Mouse (Mus musculus): ENCODE results near the gene Spn. TPM values are rescaled to one million over a fixed set of nuclear protein-coding genes. Genes with fewer than 3 reads are reported as not detected.

Gene Spn
- polyA plus RNA-seq, 1 experiment from 2014 or later, result 0.36 TPM

DNA sequence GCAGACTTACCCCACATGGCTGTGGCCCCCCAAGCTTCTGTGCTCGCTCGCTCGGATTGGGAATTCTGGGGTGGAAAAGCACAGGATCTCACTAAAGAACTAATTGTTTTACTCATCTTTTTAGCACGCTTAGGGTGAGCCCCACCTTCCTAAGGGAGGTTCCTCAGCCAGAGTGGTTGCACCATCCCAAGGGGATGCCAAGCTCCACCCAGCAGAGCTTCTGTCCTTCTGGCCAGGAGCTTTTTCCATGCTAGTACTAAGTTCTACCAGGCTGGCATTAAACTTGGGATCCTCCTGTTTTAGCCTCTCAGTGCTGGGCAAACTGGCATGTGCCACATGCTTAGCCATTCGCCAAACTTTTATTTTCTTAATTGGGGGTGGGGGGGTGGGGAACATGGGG is 24.9 kb upstream of the Spn start:
- no peak overlapping the region for H3K9ac ChIP-seq
- H3K4me2 ChIP-seq (replicated peaks), result no peak overlapping the region
- H3K9me3 ChIP-seq, result no peaks in the 10 kb centered on the region
- H3K4me1 ChIP-seq (replicated peaks), result no peaks in the 10 kb centered on the region
- H3K27me3 ChIP-seq (replicated peaks), result no peaks in the 10 kb centered on the region
- H3K27ac ChIP-seq, result no peak overlapping the region
- 92% methylated on average over 5 of the region's 5 CpGs for WGBS
- H3K4me3 ChIP-seq (replicated peaks), result no peak overlapping the region
- no peak for ATAC-seq
- no peaks in the 10 kb centered on the region for H3K36me3 ChIP-seq

DNA sequence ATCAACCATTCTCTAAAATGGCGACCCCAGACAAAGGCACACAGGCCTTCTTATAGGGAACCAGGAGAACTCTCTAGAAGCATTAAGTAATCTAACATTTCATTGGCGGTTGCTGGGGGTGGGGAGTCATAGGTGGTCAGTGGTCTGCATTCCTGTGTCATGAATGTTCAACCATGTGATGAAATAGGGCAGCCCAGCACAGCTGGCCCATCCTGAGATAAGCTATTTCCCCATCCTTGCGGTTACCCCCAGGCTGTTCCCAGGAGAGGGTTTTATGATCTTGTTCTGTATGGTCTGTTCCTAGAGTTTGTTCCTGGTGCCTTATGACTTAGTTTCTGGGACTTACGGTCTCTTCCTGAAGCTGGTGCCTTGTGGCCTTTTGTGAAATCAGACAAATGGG is 19.9 kb upstream of the Spn start:
- Histone ChIP-seq H3K4me1 (replicated peaks) (no peaks in the 10 kb centered on the region), H3K27ac (no peak overlapping the region), H3K4me2 (replicated peaks) (no peak overlapping the region), H3K36me3 (no peaks in the 10 kb centered on the region), H3K9me3 (no peaks in the 10 kb centered on the region), H3K9ac (no peak overlapping the region), H3K27me3 (replicated peaks) (no peaks in the 10 kb centered on the region), H3K4me3 (replicated peaks) (no peak overlapping the region)
- no peak for ATAC-seq
- WGBS, result 82% methylated on average over 4 of the region's 4 CpGs

DNA sequence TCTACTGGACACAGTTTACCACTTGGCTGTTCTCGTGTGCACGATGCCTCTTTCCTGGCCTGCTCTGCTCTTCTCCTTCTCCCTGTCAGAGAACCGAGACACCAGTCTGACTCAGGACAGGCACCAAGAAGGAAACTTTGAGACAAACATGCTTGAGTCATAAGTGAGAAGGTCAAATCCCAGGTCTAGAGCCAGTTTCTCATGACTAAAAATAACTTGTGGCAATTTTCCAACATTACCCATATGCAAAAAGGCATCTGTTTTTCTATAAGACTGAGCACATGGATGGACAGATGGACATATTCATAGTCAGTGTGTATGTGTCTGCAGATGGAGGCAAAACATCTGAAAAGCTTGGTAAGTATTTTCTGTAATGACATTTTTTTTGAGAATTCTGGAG is 15.9 kb upstream of the Spn start:
- WGBS, result 62% methylated on average over 3 of the region's 3 CpGs

GRCm38 (mm10) chr7:127152464-127152863 is 14.8 kb upstream of the Spn start:
- H3K27ac ChIP-seq, result no peak overlapping the region
- no peaks in the 10 kb centered on the region for H3K9me3 ChIP-seq
- no peak overlapping the region for H3K4me2 ChIP-seq (replicated peaks)
- H3K27me3 ChIP-seq (replicated peaks), result no peaks in the 10 kb centered on the region
- no peaks in the 10 kb centered on the region for H3K4me1 ChIP-seq (replicated peaks)
- WGBS, result 89% methylated on average over 6 of the region's 6 CpGs
- no peaks in the 10 kb centered on the region for H3K36me3 ChIP-seq
- no peak overlapping the region for H3K4me3 ChIP-seq (replicated peaks)
- no peak for ATAC-seq
- H3K9ac ChIP-seq, result no peak overlapping the region

More for the DNA sequence above, 15.9 kb upstream of the Spn start:
- Histone ChIP-seq H3K27ac (no peak overlapping the region), H3K27me3 (replicated peaks) (no peaks in the 10 kb centered on the region), H3K9ac (no peak overlapping the region), H3K4me1 (replicated peaks) (no peaks in the 10 kb centered on the region), H3K4me2 (replicated peaks) (no peak overlapping the region), H3K9me3 (no peaks in the 10 kb centered on the region), H3K4me3 (replicated peaks) (no peak overlapping the region), H3K36me3 (no peaks in the 10 kb centered on the region)
- ATAC-seq, result no peak

DNA sequence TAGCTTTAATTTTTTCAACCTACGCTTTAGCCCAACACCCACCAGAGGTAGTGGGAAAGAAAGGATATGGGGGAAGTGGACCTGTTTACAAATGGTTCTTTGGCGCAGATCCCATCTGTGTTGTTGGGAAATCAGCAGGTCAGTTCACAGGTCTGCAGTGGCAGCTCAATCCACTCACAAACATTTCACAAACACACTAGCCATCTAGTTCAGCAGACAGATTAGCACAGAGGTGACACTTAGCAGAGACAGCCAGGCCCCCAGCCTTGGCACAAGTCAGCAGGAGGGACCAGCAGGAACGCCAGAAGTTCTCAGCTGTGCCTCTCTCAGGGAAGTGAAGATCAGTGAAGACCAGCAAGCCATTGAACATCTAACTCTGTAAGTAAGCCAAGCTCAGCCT is 10.3 kb upstream of the Spn start:
- no peaks in the 10 kb centered on the region for H3K36me3 ChIP-seq
- H3K9ac ChIP-seq, result no peak overlapping the region
- no peak for ATAC-seq
- H3K4me3 ChIP-seq (replicated peaks), result no peak overlapping the region
- no peaks in the 10 kb centered on the region for H3K27me3 ChIP-seq (replicated peaks)
- H3K4me2 ChIP-seq (replicated peaks), result no peak overlapping the region
- 40% methylated on average over 3 of the region's 3 CpGs for WGBS
- H3K4me1 ChIP-seq (replicated peaks), result no peaks in the 10 kb centered on the region
- H3K9me3 ChIP-seq, result no peaks in the 10 kb centered on the region
- no peak overlapping the region for H3K27ac ChIP-seq

DNA sequence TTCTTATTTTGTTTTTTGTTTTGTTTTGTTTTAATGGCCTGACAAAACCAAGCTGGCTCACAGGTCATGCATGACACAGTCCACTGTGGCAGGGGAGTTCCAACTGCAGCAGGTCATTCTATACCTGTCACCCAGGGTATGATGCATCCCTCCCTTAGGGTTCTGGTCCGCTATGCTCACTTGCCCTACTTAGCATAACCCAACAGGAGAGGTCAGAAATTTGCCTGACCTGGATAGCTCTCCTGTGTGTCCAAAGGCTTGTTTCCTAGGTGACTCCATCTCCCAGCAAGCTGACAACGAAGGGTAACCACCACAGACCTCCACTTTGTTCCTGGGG is 8.6 kb upstream of the Spn start:
- H3K27ac ChIP-seq, result no peak overlapping the region
- ATAC-seq, result no peak
- H3K36me3 ChIP-seq, result no peaks in the 10 kb centered on the region
- H3K27me3 ChIP-seq (replicated peaks), result no peaks in the 10 kb centered on the region
- H3K4me3 ChIP-seq (replicated peaks), result no peak overlapping the region
- 69% methylated on average over 2 of the region's 2 CpGs for WGBS
- no peak overlapping the region for H3K4me2 ChIP-seq (replicated peaks)
- H3K4me1 ChIP-seq (replicated peaks), result no peaks in the 10 kb centered on the region
- H3K9ac ChIP-seq, result no peak overlapping the region
- H3K9me3 ChIP-seq, result no peaks in the 10 kb centered on the region

DNA sequence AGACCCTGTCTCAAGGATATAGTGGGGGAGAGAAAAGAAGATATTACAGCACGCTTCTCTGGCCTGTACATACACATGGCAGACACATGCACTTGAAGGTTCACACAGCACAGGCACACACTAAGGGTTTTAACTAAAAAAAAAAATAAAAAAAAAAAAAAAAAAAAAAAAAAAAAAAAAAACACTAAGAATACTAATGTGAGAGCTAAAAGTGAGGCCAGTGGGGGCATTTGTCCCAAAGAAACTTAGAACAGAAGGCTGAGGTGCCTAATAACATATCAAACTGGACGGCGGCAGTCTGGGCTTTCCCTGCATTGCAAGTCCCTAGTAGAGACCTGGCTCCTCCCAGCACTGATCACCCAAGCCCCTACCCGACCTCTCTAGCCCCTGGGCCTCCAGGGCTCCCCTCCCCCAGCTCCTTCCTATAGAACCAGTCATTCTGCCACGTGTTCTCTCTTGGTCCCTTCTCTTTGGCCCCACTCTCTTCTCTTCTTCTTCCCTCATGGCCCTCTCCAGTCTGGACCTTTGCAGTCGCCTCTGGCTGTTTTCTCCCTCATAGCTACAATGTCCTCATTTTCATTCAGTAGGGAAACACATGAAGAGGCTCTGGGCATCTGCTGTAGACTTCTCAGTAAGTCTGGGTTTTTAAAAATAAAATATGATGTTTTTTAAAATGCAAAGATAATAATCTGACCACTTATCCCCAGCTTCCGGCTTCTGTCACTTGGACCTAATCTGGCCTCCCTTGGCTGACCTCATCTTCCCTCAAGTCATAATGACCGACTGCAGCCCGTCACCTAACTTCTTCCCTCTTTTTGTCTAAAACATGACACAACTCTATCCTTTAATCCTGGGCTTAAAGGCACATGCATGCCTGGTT is 8.0 kb upstream of the Spn start:
- H3K9ac ChIP-seq, result no peak overlapping the region
- no peaks in the 10 kb centered on the region for H3K4me1 ChIP-seq (replicated peaks)
- ATAC-seq, result no peak
- no peaks in the 10 kb centered on the region for H3K36me3 ChIP-seq
- no peak overlapping the region for H3K4me2 ChIP-seq (replicated peaks)
- 54% methylated on average over 9 of the region's 9 CpGs for WGBS
- no peak overlapping the region for H3K27ac ChIP-seq
- no peak overlapping the region for H3K4me3 ChIP-seq (replicated peaks)
- H3K9me3 ChIP-seq, result no peaks in the 10 kb centered on the region
- H3K27me3 ChIP-seq (replicated peaks), result no peaks in the 10 kb centered on the region

- Histone ChIP-seq H3K27me3 (replicated peaks) (no peaks in the 10 kb centered on the region), H3K27ac (no peak overlapping the region), H3K9me3 (no peaks in the 10 kb centered on the region), H3K4me1 (replicated peaks) (no peaks in the 10 kb centered on the region), H3K36me3 (no peaks in the 10 kb centered on the region), H3K4me2 (replicated peaks) (no peak overlapping the region), H3K9ac (no peak overlapping the region), H3K4me3 (replicated peaks) (no peak overlapping the region)
- no peak for ATAC-seq
- 86% methylated on average over 7 of the region's 7 CpGs for WGBS
Measured at GRCm38 (mm10) chr7:127144412-127144811, 6.8 kb upstream of the Spn start.

GRCm38 (mm10) chr7:127142666-127143065 is 5.0 kb upstream of the Spn start:
- H3K4me1 ChIP-seq (replicated peaks), result no peaks in the 10 kb centered on the region
- ATAC-seq, result no peak
- H3K27ac ChIP-seq, result no peak overlapping the region
- no peak overlapping the region for H3K9ac ChIP-seq
- no peak overlapping the region for H3K4me2 ChIP-seq (replicated peaks)
- H3K9me3 ChIP-seq, result no peaks in the 10 kb centered on the region
- H3K4me3 ChIP-seq (replicated peaks), result no peak overlapping the region
- H3K27me3 ChIP-seq (replicated peaks), result no peaks in the 10 kb centered on the region
- no peaks in the 10 kb centered on the region for H3K36me3 ChIP-seq
- 87% methylated on average over 4 of the region's 4 CpGs for whole genome bisulfite sequencing

GRCm38 (mm10) chr7:127142214-127142613 is 4.6 kb upstream of the Spn start:
- no peaks in the 10 kb centered on the region for H3K4me1 ChIP-seq (replicated peaks)
- no peak overlapping the region for H3K27ac ChIP-seq
- ATAC-seq, result no peak
- no peaks in the 10 kb centered on the region for H3K36me3 ChIP-seq
- 69% methylated on average over 2 of the region's 2 CpGs for WGBS
- no peak overlapping the region for H3K4me2 ChIP-seq (replicated peaks)
- H3K9me3 ChIP-seq, result no peaks in the 10 kb centered on the region
- H3K4me3 ChIP-seq (replicated peaks), result no peak overlapping the region
- H3K27me3 ChIP-seq (replicated peaks), result no peaks in the 10 kb centered on the region
- H3K9ac ChIP-seq, result no peak overlapping the region

- Histone ChIP-seq H3K4me2 (replicated peaks) (no peak overlapping the region), H3K4me3 (replicated peaks) (no peak overlapping the region), H3K9me3 (no peaks in the 10 kb centered on the region), H3K4me1 (replicated peaks) (no peaks in the 10 kb centered on the region), H3K27me3 (replicated peaks) (no peaks in the 10 kb centered on the region), H3K27ac (no peak overlapping the region), H3K36me3 (no peaks in the 10 kb centered on the region), H3K9ac (no peak overlapping the region)
- WGBS, result 60% methylated on average over 7 of the region's 7 CpGs
- no peak for ATAC-seq
Measured at GRCm38 (mm10) chr7:127140623-127141404, 3.2 kb upstream of the Spn start.

GRCm38 (mm10) chr7:127139562-127139961 is 1.9 kb upstream of the Spn start:
- H3K27me3 ChIP-seq (replicated peaks), result no peaks in the 10 kb centered on the region
- H3K4me3 ChIP-seq (replicated peaks), result no peak overlapping the region
- no peak for ATAC-seq
- H3K27ac ChIP-seq, result no peak overlapping the region
- no peak overlapping the region for H3K9ac ChIP-seq
- 60% methylated on average over 5 of the region's 5 CpGs for WGBS
- no peaks in the 10 kb centered on the region for H3K4me1 ChIP-seq (replicated peaks)
- no peaks in the 10 kb centered on the region for H3K36me3 ChIP-seq
- no peak overlapping the region for H3K4me2 ChIP-seq (replicated peaks)
- H3K9me3 ChIP-seq, result no peaks in the 10 kb centered on the region

DNA sequence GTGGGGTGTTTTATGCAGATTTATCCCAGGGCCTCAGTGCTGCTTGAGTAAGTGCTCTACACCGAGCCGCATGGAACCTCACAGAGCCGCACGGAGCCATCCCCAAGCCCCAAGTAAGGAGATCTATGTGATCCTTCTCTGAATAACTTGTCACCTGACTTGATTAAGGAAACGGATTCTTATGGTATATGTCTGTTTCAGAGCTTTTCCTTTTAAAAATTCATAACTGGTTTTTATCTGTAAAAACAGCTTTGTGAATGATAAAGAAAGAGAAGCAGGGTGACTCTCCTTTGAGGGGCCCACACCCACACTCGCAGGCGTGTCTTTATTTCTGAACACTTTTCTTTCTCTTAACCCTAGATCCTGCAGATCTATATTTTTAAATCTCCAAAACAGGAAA is 1.5 kb upstream of the Spn start:
- Histone ChIP-seq H3K36me3 (no peaks in the 10 kb centered on the region), H3K9ac (no peak overlapping the region), H3K4me2 (replicated peaks) (no peak overlapping the region), H3K9me3 (no peaks in the 10 kb centered on the region), H3K27ac (no peak overlapping the region), H3K4me1 (replicated peaks) (no peaks in the 10 kb centered on the region), H3K27me3 (replicated peaks) (no peaks in the 10 kb centered on the region), H3K4me3 (replicated peaks) (no peak overlapping the region)
- WGBS, result 89% methylated on average over 7 of the region's 7 CpGs
- no peak for ATAC-seq
